Mouse (Mus musculus) NIH3T3 (cell line): Measurements from ENCODE around the gene Zfp764.
"Not testable (repeated sequence)": the region's sequence is repeated elsewhere in the genome, so short reads cannot be mapped to it uniquely, and the experiment has no call there.

Experiments
- DNase-seq: peaks from one replicate; pipeline ENCODE4 v3.0.0-alpha.2; 2012; ENCODE audit warnings: low read depth

Zfp764 gene

DNA sequence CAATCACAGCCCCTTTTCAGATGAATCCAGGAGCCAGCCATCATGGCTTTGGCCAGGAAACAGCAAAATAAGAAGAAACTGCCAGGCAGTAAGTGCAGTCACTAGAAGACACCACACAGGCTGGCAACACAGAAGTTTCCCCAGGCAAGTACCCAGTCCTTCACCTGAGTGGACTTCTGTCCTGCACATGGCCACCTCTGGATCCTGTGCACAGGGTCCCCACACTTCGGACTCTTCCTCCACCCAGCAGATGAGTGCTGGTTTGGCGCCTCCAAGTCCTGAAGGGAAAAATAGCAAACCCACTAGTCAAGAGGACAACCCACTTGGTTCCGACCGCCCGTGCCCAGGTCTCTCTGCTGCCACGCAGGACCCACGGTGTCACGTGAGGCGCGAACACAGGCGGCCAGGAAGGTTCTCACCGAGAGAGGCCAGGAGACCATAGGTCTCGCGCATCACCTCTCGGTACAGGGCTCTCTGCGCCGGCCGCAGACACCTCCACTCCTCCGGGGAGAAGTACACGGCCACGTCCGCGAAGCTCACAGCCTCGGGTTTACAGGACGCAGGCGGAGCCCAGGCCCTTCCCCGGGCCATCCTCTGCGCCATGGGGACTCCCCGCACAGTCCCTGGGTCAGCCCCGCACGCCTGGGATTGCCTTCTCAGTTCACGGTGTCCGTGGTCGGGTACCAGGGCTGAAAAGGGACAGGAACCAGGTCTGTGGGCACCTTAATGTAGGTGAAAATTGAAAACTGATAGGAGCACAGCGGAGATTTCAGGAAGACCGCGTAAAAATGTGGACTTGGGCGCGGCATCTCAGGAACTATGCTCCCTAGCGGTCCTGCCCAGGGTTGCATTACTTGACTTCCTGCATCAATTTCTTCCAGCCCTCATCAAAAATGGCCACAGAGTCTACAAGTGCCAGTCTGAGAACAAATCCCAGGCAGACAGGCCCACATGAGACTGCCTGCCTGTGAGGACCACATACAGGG lies at the start of gene Zfp764:
Gene Zfp764 (minus strand): TSS at position 821 of the 986 bp plus-strand sequence.
- DNase-seq: peak; percentile 94

DNA sequence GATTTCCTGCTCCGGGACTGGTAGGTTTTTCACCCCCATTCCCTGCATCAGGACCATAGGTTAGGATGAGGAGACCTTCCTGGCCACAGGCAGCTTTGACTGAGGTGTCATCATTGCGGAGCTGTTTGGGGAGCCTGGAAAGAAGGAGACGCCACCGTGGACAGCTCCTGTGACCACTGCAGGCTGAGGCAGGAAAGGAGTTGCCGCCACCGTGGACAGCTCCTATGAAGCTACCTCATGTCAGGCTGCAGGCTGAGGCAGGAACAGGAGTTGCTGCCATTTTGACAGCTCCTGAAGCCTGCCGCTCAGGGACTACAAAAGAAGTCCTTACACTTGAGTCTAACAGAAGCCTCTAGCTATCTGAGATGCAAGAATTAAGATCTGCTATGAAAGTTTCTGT lies 48.3 kb upstream of the Zfp764 start:
- no peak for DNase-seq

DNA sequence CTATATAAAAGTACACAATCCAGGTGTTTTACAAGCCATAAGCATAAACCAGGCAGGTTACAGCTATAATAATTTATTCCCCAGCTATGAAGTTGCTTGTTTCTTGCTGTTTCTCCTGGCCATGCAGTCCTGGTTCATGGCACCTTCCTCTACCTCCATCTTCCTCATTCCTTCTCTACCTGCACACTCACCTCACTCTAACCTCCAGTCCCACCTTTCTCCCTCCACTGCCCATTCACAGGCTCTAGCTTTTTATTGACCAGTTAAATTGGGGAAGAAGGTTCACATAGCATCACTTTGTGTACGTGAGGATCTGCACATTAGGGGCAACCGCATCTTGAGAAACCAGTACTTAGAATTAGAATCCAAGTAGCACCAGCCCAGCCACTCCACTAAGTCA lies 46.4 kb upstream of the Zfp764 start:
- DNase-seq: no peak

DNA sequence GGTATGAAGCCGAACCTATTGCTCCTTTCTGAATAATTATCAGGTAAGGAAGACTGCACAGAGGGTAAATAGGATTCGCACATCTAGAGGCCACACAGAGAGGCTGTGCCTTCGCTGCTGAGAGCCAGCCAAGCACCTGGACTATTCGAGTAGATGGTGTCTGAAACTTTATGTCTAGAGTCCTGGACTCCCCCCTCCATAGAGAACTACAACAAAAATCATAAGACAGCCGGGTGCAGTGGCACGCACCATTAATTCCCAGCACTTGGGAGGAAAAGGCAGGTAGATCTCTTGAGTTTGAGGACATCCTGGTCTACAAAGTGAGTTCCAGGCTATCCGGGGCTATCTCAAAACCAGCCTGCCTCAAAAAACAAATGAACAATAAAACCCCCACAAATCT lies 43.3 kb upstream of the Zfp764 start:
- DNase-seq: no peak

DNA sequence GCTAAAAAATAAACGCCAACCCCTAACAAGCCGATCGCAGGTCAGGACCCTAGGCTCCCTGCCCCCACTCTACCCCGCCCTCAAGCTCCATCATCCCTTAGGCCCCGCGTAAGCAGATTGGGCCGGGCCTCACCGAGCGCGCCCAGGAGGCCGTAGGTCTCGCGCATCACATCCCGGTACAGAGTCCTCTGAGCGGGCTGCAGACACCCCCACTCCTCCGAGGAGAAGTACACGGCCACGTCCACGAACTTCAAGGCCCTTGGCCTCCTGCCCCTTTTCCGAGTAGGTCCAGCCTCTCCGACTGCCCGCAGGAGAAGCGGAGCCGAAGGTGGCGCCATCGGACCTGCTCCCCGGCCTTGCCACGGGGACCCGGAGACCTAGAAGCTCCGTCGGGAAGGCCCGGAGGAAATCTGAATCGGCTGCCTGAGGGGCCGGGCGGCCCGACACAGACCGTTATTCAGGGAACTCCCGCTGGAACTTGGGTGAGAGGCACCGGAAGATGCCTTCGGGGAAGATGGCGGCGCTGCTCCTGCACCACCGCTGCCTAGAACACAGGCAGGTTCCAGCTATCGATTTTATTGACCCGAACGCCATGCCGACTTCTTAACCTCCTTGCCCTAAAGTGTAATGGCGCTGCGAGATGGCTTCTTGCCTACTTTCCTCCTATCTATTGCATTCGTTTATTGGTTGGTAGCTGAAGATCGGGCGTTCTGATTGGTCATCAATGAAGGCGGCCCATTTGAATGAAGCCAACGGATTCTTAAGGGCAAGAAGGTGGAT lies 42.1 kb upstream of the Zfp764 start, which contains the start of gene Zfp689:
Gene Zfp689 (minus strand): TSS at position 638 of the 780 bp plus-strand sequence.
- peak; percentile 96 for DNase-seq

DNA sequence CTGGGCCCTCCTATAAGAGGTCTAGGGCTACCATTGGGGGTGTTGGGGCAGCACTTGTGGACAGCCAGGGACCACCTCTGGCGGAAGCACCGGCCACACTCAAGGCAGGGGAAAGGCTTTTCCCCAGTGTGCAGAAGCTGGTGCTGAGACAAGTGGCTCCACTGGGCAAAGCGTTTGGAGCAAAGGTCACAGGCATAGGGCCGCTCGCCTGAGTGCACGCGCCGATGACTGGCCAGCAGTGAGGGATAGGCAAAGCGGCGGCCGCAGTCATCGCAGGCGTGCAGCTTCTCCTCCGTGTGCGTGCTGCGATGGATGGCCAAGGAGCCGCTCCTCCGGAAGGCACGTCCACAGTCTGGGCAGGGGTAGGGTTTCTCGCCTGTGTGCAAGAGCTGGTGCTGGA lies 37.4 kb upstream of the Zfp764 start:
- no peak for DNase-seq

GRCm38 (mm10) chr7:127437724-127438123 lies 31.1 kb upstream of the Zfp764 start:
- DNase-seq: peak; percentile 36

- DNase-seq: no peak
Measured at GRCm38 (mm10) chr7:127435206-127435605, 28.6 kb upstream of the Zfp764 start.

DNA sequence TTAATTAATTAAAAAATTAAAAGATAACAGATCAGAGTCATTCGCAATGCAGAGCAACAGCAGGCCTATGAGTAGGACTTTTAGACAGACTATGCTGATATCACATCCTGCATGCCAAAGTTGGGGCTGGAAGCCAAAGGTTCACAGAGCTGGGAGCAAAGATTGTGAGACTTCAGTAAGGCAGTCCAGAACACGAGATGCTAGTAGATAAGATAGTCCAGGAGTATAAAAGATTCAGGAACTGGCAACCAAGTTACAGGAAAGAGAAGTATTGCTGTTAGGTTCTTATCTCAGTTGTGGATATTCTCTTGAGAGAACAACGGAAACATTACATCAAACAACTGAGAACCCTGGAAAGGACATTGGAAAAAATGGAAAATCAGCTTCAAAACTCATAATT lies 19.7 kb upstream of the Zfp764 start:
- DNase-seq: no peak

- no peak for DNase-seq
Measured at GRCm38 (mm10) chr7:127425911-127426310, 19.3 kb upstream of the Zfp764 start.

GRCm38 (mm10) chr7:127425291-127425690 lies 18.7 kb upstream of the Zfp764 start:
- DNase-seq: no peak

- peak; percentile 45 for DNase-seq
Measured at GRCm38 (mm10) chr7:127422247-127422646, 15.6 kb upstream of the Zfp764 start.

DNA sequence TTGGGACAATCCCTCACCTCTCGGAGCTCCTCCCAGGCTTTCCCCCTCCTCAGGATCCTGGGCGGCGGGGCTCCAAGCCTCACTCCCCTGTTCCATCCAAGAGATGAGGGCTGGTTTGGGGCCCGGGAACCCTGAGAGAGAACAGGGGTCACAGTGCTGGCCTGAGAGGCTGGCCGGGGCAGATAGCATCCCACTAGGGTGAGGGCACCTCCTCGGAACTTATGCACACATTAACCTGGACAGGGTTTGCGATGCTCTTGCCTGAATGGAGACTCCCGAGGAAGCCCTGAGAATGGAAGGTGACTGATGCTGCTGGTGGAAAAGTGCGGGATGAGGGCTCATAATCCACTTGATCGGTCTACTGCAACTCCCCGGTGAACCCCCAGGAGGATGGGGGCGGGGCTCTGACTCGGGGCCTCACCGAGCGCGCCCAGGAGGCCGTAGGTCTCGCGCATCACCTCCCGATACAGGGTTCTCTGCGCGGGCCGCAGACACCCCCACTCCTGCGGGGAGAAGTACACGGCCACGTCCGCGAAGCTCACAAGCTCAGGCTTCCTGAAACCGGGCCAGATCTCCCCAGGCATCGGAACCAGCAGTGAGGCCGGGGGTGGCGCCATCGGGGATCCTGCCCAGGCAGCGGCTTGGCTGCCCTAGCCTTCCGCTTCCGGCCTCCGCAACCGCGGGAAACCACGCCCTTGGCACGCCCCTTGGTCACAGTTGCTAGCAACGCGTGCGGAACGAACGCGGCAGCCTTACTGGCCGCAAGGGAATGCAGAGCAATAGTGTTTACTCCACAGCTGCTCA lies 15.0 kb upstream of the Zfp764 start, which contains the start of gene Zfp688:
Gene Zfp688 (minus strand): TSS at position 681 of the 804 bp plus-strand sequence.
- peak; percentile 94 for DNase-seq

DNA sequence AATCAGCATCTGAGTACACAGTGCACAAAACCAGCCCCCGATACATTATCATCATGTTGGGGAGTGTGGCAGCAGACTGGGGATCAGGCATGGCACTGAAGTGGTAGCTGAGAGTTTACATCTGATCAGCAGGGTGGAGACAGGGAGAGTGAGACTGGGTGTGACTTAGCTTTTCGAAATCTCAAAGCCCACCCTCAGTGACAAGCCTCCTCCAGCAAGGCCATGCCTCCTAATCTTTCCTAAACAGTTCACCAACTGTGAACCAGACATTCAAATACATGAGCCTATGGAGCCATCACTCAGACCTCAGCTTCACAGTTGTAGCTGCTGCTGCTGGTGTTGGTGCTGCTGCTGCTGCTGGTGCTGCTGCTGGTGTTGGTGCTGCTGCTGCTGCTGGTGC lies 4.8 kb upstream of the Zfp764 start:
- DNase-seq: no peak

- DNase-seq: not testable (repeated sequence)
Measured at GRCm38 (mm10) chr7:127404101-127404500, 2.5 kb downstream of the Zfp764 start.

DNA sequence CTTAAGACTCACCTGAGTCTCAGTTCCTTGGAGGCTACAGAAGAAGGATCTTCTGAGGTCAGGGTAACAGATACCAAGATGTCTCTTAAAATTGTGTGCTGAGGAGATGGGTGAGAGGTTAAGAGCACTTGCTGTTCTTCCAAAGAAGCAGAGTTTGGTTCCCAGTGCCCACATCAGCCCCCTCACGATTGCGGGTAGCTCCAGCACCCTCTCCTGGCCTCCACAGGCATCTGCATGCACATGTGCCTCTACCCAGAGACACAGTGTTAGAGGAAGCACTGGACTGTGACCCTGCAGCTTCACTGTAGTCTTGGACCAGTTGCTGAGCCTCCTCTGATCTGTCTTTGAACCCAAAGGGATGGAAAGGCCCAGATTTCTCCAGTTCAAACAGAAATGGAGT lies 3.6 kb downstream of the Zfp764 start:
- DNase-seq: no peak

DNA sequence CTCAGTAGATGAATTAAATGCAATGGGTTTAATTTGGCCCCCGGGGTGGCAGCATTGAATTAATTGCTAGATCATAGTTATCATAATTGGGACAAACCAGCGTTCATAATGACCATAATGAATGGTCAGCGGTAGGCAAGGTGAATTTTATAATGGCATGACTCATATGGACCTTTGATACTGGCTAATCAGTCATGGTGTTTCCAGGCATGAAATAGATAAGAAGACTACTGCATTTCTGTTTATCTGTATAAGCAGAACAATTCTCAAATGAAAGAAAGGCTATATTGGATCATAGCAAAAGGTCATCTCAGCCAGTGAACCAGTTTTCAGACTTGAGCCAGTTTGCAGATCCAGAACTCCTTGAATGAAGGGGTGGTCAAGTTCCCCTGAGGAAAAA lies 6.3 kb downstream of the Zfp764 start:
- no peak for DNase-seq

DNA sequence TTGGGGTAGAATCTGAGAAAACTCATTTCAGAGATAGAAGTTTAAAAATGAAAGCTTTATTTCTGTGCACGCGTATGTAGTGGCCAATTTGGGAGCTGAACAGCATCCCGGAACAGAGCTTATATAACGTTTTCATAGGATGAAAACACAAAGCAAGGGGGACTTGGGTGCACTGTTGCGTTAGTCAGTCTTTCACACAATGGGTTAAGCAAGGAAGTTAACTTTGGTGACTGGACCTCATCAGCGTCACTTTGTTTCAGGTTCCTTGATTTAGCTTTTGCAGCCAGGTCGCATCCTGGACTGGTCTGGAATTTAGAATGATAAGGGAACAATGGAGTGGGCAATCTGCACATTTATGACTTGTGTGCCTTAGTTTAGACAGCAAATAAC lies 12.7 kb downstream of the Zfp764 start:
- no peak for DNase-seq

DNA sequence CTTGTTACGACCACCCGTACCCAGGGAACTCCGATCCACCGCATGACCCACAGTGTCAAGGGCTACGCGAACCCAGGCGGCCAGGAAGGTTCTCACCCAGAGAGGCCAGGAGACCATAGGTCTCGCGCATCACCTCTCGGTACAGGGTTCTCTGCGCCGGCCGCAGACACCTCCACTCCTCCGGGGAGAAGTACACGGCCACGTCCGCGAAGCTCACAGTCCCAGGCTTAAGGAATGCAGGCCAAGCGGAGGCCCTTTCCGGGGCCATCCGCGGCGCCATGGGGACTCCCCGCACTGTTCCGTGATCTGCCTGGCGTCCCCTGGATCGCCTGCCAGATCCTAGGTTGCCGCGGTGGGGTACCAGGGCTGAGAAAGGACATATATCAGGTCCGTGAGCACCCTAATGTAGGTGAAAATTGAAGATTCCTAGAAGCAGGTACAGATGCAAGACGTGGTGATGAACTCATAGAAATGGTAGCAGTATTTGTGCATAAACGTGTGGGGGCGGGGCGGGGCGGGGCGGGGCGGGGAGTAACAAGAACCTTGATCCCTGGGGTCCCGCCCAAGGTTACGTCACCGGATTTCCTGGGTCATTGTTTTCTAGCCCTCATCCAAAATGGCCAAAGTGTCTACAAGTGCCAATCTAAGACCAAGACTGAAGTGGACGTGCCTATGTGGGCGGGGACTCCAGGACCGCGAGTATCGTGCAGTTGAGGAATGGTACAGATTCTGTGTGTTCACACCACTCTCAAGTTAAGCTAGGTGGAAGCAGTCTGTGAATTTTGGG lies 13.3 kb downstream of the Zfp764 start, which contains the start of gene E430018J23Rik:
Gene E430018J23Rik (minus strand): TSS at position 473 of the 787 bp plus-strand sequence.
- DNase-seq: peak; percentile 99

GRCm38 (mm10) chr7:127392251-127392824 lies 14.3 kb downstream of the Zfp764 start:
- DNase-seq: no peak

DNA sequence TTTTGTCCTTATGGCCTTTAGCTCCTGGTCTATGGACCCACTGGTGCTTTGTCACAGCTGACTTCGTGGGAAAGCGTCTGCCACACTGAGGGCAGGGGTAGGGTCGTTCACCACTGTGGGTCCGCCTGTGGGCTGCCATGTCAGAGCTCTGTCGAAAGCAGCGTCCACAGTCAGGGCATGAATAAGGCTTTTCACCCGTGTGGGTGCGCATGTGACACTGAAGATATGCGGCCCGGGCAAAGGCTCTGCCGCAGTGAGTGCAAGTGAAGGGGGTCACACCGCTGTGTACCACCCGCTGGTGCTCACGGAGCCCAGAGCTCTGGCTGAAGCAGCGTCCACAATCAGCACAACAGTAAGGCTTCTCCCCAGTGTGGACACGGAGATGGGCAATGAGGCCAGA lies 15.1 kb downstream of the Zfp764 start:
- no peak for DNase-seq
